Mouse (Mus musculus) heart, postnatal 0 days (tissue): ENCODE measurements around the gene Fam173a. TPM values are rescaled to one million over a fixed set of nuclear protein-coding genes. Genes with fewer than 3 reads are reported as not detected.
"Not testable (repeated sequence)": the region's sequence is repeated elsewhere in the genome, so short reads cannot be mapped to it uniquely, and the experiment has no call there.

Source experiments
- ATAC-seq: fragments of 200-750 bp; cut with Nextera tagmentation; 2 replicates; pipeline ENCODE4 v1.8.0; 2017; ENCODE audit warnings: low read depth, moderate number of reproducible peaks, moderate library complexity; ENCODE audit not compliant: insufficient read depth
- DNase-seq: peaks from one replicate; pipeline ENCODE4 v3.0.0-alpha.2; 2016; ENCODE audit warnings: low spot score
- H3K27ac ChIP-seq: fragments of 300-500 bp; sonication (generic); 2 replicates; pipeline ENCODE4 v1.5.1; 2014; ENCODE audit warnings: low read depth, mild to moderate bottlenecking
- H3K27me3 ChIP-seq: fragments of 300-500 bp; sonication (generic); 2 replicates; pipeline ENCODE4 v1.6.1; 2014; ENCODE audit warnings: low read length, mixed read lengths; ENCODE audit not compliant: control insufficient read depth, insufficient read depth
- H3K36me3 ChIP-seq: fragments of 300-500 bp; sonication (generic); replicated peaks from 2 replicates; pipeline ENCODE4 v1.6.1; 2014; ENCODE audit warnings: low read length, mixed read lengths; ENCODE audit not compliant: control insufficient read depth, insufficient read depth
- H3K4me1 ChIP-seq: fragments of 300-500 bp; sonication (generic); 2 replicates; pipeline ENCODE4 v1.6.1; 2014; ENCODE audit warnings: antibody characterized with exemption; ENCODE audit not compliant: control insufficient read depth, insufficient read depth
- H3K4me2 ChIP-seq: fragments of 300-500 bp; sonication (generic); 2 replicates; pipeline ENCODE4 v1.6.1; 2014; ENCODE audit warnings: low read depth, mild to moderate bottlenecking, low read length, moderate library complexity
- H3K4me3 ChIP-seq: fragments of 300-500 bp; sonication (generic); 2 replicates; pipeline ENCODE4 v1.5.1; 2014; ENCODE audit warnings: low read depth, low read length
- H3K9ac ChIP-seq: fragments of 300-500 bp; sonication (generic); replicated peaks from 2 replicates; pipeline ENCODE4 v1.6.1; 2014; ENCODE audit warnings: low read depth, low read length, mixed read lengths
- H3K9me3 ChIP-seq: fragments of 300-500 bp; sonication (generic); replicated peaks from 2 replicates; pipeline ENCODE4 v1.6.1; 2016; ENCODE audit warnings: low read length; ENCODE audit not compliant: control insufficient read depth
- CTCF ChIP-seq: IDR thresholded peaks from 2 replicates; pipeline ENCODE4 v1.5.1; 2016; ENCODE audit warnings: antibody characterized with exemption, control low read depth, low read depth
- EP300 ChIP-seq: IDR thresholded peaks from 2 replicates; pipeline ENCODE4 v1.6.1; 2016; ENCODE audit warnings: antibody characterized with exemption, low read depth
- WGBS: fragments of 180-500 bp; shearing (Covaris S2); extraction: QIAGEN DNeasy Blood & Tissue Kit; methylation state at CpG from one replicate; pipeline ENCODE4 v1.1.7; 2014; 5-methylcytosine and 5-hydroxymethylcytosine counted together
- microRNA-seq: library from miRNA; unstranded; fragments of <30 nt; microRNA quantifications from one replicate; pipeline ENCODE4, GENCODE M21; 2016
- polyA plus RNA-seq: library from polyadenylated mRNA; unstranded; fragments of >200 nt; fragmentation: Nextera tagmentation; extraction: Ambion mirVana; gene quantifications from 2 replicates; pipeline ENCODE4 v1.2.1, GENCODE M21; 2015
- total RNA-seq: library from RNA; depleted of rRNA; stranded (reverse); fragments of >200 nt; gene quantifications from 2 replicates; pipeline ENCODE4 v1.2.3, GENCODE M21; 2014; ENCODE audit warnings: low replicate concordance; rRNA removed

Fam173a gene
- total and polyA plus RNA-seq, 2 experiments from 2014 or later: 32.5 to 55.6 TPM

GRCm38 (mm10) chr17:25744311-25744710, 48.4 kb downstream of the Fam173a start:
- Histone ChIP-seq H3K27ac (no peak overlapping the region), H3K9ac (no peak overlapping the region), H3K36me3 (no peaks in the 10 kb centered on the region), H3K4me2 (no peak overlapping the region), H3K4me1 (no peaks in the 10 kb centered on the region), H3K9me3 (no peaks in the 10 kb centered on the region), H3K27me3 (no peaks in the 10 kb centered on the region), H3K4me3 (no peak overlapping the region)
- WGBS: 70% methylated on average over 10 of the region's 10 CpGs
- TF ChIP-seq EP300 (no peak), CTCF (no peak)
- ATAC-seq (no peak), DNase-seq (no peak)

- DNase-seq: no peak
- Histone ChIP-seq H3K9me3 (no peaks in the 10 kb centered on the region), H3K4me3 (no peak overlapping the region), H3K27me3 (no peaks in the 10 kb centered on the region), H3K27ac (no peak overlapping the region), H3K4me1 (no peaks in the 10 kb centered on the region), H3K36me3 (no peaks in the 10 kb centered on the region), H3K9ac (no peak overlapping the region), H3K4me2 (no peak overlapping the region)
- peak; percentile 6; the same call in 1 of the 2 replicates for ATAC-seq
- 81% methylated on average over 9 of the region's 9 CpGs for WGBS
- TF ChIP-seq EP300 (no peak), CTCF (no peak)
Observed at GRCm38 (mm10) chr17:25743831-25744230, 48.9 kb downstream of the Fam173a start.

DNA sequence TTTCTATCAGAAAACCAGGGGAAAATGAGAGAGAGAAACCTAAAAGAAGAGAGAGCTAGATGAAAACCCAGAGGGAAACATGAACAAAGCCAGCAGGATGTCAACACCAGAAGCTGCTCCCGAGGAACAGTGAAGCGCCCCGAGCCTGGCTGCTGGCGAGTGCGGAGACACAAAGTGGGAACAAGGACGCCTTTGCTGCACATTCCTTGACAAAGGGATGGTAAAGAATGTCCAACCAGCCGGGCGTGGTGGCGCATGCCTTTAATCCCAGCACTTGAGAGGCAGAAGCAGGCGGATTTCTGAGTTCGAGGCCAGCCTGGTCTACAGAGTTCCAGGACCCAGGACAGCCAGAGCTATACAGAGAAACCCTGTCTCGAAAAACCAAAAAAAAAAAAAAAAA, 51.2 kb downstream of the Fam173a start:
- not testable (repeated sequence) for H3K36me3 ChIP-seq, H3K9ac ChIP-seq, H3K4me1 ChIP-seq, H3K4me3 ChIP-seq, H3K27me3 ChIP-seq, DNase-seq, H3K27ac ChIP-seq, H3K4me2 ChIP-seq, H3K9me3 ChIP-seq, ATAC-seq
- 60% methylated on average over 12 of the region's 12 CpGs for whole genome bisulfite sequencing

Small RNA genes within 50 kb of the gene (microRNA-seq; reads per million reads assigned to microRNA genes)
- gene Gm25083: not detected
- 0.89 reads per million for gene Mir3082
- gene Mir6966: 0.71 reads per million

Other genes starting within 250 kb of the Fam173a start
- gene Sox8, start 222.2 kb downstream of the Fam173a start, total RNA-seq: not detected in 2 replicates
- 0.11 and 0.37 TPM in 2 replicates for gene Sox8, start 222.2 kb downstream of the Fam173a start, polyA plus RNA-seq
- gene Lmf1, start 213.8 kb downstream of the Fam173a start, total RNA-seq: 44.9 and 52.8 TPM in 2 replicates
- gene Lmf1, start 213.8 kb downstream of the Fam173a start, polyA plus RNA-seq: 30.6 and 34.3 TPM in 2 replicates
- gene Gng13, start 75.7 kb downstream of the Fam173a start, total RNA-seq: not detected in 2 replicates
- 3.2 and 6.6 TPM in 2 replicates for gene Gng13, start 75.7 kb downstream of the Fam173a start, polyA plus RNA-seq
- gene Chtf18, start 65.5 kb downstream of the Fam173a start, total RNA-seq: 9.1 and 10.8 TPM in 2 replicates
- 3.9 and 4.1 TPM in 2 replicates for gene Chtf18, start 65.5 kb downstream of the Fam173a start, polyA plus RNA-seq
- gene Rpusd1, start 65.2 kb downstream of the Fam173a start, total RNA-seq: 3.2 and 4.9 TPM in 2 replicates
- 9.3 and 9.5 TPM in 2 replicates for gene Rpusd1, start 65.2 kb downstream of the Fam173a start, polyA plus RNA-seq
- gene Mslnl, start 56.9 kb downstream of the Fam173a start, total RNA-seq: not detected in 2 replicates
- not detected in 2 replicates for gene Mslnl, start 56.9 kb downstream of the Fam173a start, polyA plus RNA-seq
- gene Msln, start 38.5 kb downstream of the Fam173a start, total RNA-seq: 45.4 and 83.3 TPM in 2 replicates
- 58.5 and 60.3 TPM in 2 replicates for gene Msln, start 38.5 kb downstream of the Fam173a start, polyA plus RNA-seq
- 36.8 and 86.7 TPM in 2 replicates for gene Narfl, start 19.1 kb downstream of the Fam173a start, total RNA-seq
- gene Narfl, start 19.1 kb downstream of the Fam173a start, polyA plus RNA-seq: 45.1 and 47.7 TPM in 2 replicates
- 50.3 and 59.4 TPM in 2 replicates for gene Haghl, start 7.2 kb downstream of the Fam173a start, total RNA-seq
- gene Haghl, start 7.2 kb downstream of the Fam173a start, polyA plus RNA-seq: 46.1 and 47.7 TPM in 2 replicates
- not detected in 2 replicates for gene Ccdc78, start 6.3 kb downstream of the Fam173a start, total RNA-seq
- 0.12 and 0.55 TPM in 2 replicates for gene Ccdc78, start 6.3 kb downstream of the Fam173a start, polyA plus RNA-seq
- gene AC134908.4, start 2.8 kb upstream of the Fam173a start, total RNA-seq: not detected in 2 replicates
- 0.66 TPM in 1 of 2 replicates, not detected in the other for gene AC134908.4, start 2.8 kb upstream of the Fam173a start, polyA plus RNA-seq
- 38.5 and 75.3 TPM in 2 replicates for gene Metrn, start 4.2 kb upstream of the Fam173a start, total RNA-seq
- 18.2 and 21.0 TPM in 2 replicates for gene Metrn, start 4.2 kb upstream of the Fam173a start, polyA plus RNA-seq
- 2.1 TPM in 1 of 2 replicates, not detected in the other for gene Fbxl16, start 16.2 kb upstream of the Fam173a start, total RNA-seq
- 0.25 and 0.48 TPM in 2 replicates for gene Fbxl16, start 16.2 kb upstream of the Fam173a start, polyA plus RNA-seq
- gene Wdr24, start 30.7 kb upstream of the Fam173a start, total RNA-seq: 13.3 and 20.8 TPM in 2 replicates
- 9.6 and 10.5 TPM in 2 replicates for gene Wdr24, start 30.7 kb upstream of the Fam173a start, polyA plus RNA-seq
- gene Jmjd8, start 36.0 kb upstream of the Fam173a start, total RNA-seq: 32.2 and 34.6 TPM in 2 replicates
- 26.1 and 26.2 TPM in 2 replicates for gene Jmjd8, start 36.0 kb upstream of the Fam173a start, polyA plus RNA-seq
- 115 and 154 TPM in 2 replicates for gene Stub1, start 40.5 kb upstream of the Fam173a start, total RNA-seq
- 212 and 219 TPM in 2 replicates for gene Stub1, start 40.5 kb upstream of the Fam173a start, polyA plus RNA-seq
- gene Rhbdl1, start 44.4 kb upstream of the Fam173a start, total RNA-seq: 1.7 and 2.3 TPM in 2 replicates
- gene Rhbdl1, start 44.4 kb upstream of the Fam173a start, polyA plus RNA-seq: 1.7 and 2.2 TPM in 2 replicates
- gene Gm20683, start 48.9 kb upstream of the Fam173a start, total RNA-seq: 3.8 TPM in 1 of 2 replicates, not detected in the other
- gene Gm20683, start 48.9 kb upstream of the Fam173a start, polyA plus RNA-seq: 1.5 and 1.8 TPM in 2 replicates
- 88.2 and 116 TPM in 2 replicates for gene Rhot2, start 52.0 kb upstream of the Fam173a start, total RNA-seq
- 27.1 and 27.5 TPM in 2 replicates for gene Rhot2, start 52.0 kb upstream of the Fam173a start, polyA plus RNA-seq
- gene Wdr90, start 68.6 kb upstream of the Fam173a start, total RNA-seq: 19.3 and 36.7 TPM in 2 replicates
- gene Wdr90, start 68.6 kb upstream of the Fam173a start, polyA plus RNA-seq: 3.1 and 4.2 TPM in 2 replicates
- 202 and 225 TPM in 2 replicates for gene Mcrip2, start 75.9 kb upstream of the Fam173a start, total RNA-seq
- 346 and 357 TPM in 2 replicates for gene Mcrip2, start 75.9 kb upstream of the Fam173a start, polyA plus RNA-seq
- 23.1 and 28.1 TPM in 2 replicates for gene Mettl26, start 82.2 kb upstream of the Fam173a start, total RNA-seq
- gene Mettl26, start 82.2 kb upstream of the Fam173a start, polyA plus RNA-seq: 27.8 and 28.0 TPM in 2 replicates
- gene Wfikkn1, start 88.0 kb upstream of the Fam173a start, total RNA-seq: not detected in 2 replicates
- 0.07 and 0.11 TPM in 2 replicates for gene Wfikkn1, start 88.0 kb upstream of the Fam173a start, polyA plus RNA-seq
- gene Rab40c, start 126.8 kb upstream of the Fam173a start, total RNA-seq: 11.4 and 22.5 TPM in 2 replicates
- gene Rab40c, start 126.8 kb upstream of the Fam173a start, polyA plus RNA-seq: 10.3 and 10.4 TPM in 2 replicates
- 67.9 and 88.0 TPM in 2 replicates for gene Pigq, start 152.0 kb upstream of the Fam173a start, total RNA-seq
- 46.4 and 47.2 TPM in 2 replicates for gene Pigq, start 152.0 kb upstream of the Fam173a start, polyA plus RNA-seq
- not detected in 2 replicates for gene Nhlrc4, start 152.1 kb upstream of the Fam173a start, total RNA-seq
- 0.19 TPM in 1 of 2 replicates, not detected in the other for gene Nhlrc4, start 152.1 kb upstream of the Fam173a start, polyA plus RNA-seq
- not detected in 2 replicates for gene A930017K11Rik, start 159.7 kb upstream of the Fam173a start, total RNA-seq
- not detected in 2 replicates for gene A930017K11Rik, start 159.7 kb upstream of the Fam173a start, polyA plus RNA-seq
- gene Capn15, start 192.9 kb upstream of the Fam173a start, total RNA-seq: 6.0 and 8.7 TPM in 2 replicates
- gene Capn15, start 192.9 kb upstream of the Fam173a start, polyA plus RNA-seq: 7.0 and 7.4 TPM in 2 replicates